12 mouse cellular contexts compared by ENCODE assay signal in genomic region chr14:47515636-47516035, GRCm38 (mm10). TPM values are rescaled to one million over a fixed set of nuclear protein-coding genes. Genes with fewer than 3 reads are reported as not detected.
DNase-seq lines count a peak whose midpoint lies in the region; ATAC-seq lines count a peak whose summit lies in the region.
"Had no signal": no experiment of that assay in that cellular context is flagged by ENCODE, and none has a peak within 500 bp of the region (broad histone marks: within the 10 kb centered on the region; RNA-seq: fewer than 3 reads in every experiment).

No protein-coding gene starts in this region.

- no peak for DNase-seq in heart, adult 8-10 months (ENCODE audit: low spot score)
- peak; percentile 15 for DNase-seq in CD4-positive helper T cell, adult 2 months (ENCODE audit: low read depth, low spot score)
- DNase-seq in c-Kit-positive CD71-negative TER-119-negative erythroid progenitor cells, embryonic 14.5 days (ENCODE audit: low read depth) = peak; percentile 28
- DNase-seq in liver, embryonic 13.5 days = peak; percentile 58
- DNase-seq in urinary bladder, adult 2 months (ENCODE audit: low spot score) = no peak
- no peak for DNase-seq in cerebellum, postnatal 10 days
- DNase-seq in limb, embryonic 10.5 days (ENCODE audit: low spot score) = no peak
- DNase-seq: thymus, postnatal 4 days had no signal

- no peak overlapping the region for H3K9ac ChIP-seq in heart, embryonic 13.5 days
- H3K9ac ChIP-seq in liver, embryonic 13.5 days = peak overlapping the region; percentile 64
- H3K9ac ChIP-seq: embryonic facial prominence, embryonic 13.5 days; hindbrain, embryonic 12.5 days; limb, embryonic 12.5 days had no signal

- H3K27ac ChIP-seq in heart, embryonic 13.5 days (replicated peaks) = peak overlapping the region; percentile 68
- peak overlapping the region; percentile 92 for H3K27ac ChIP-seq in liver, embryonic 13.5 days
- no peak overlapping the region for H3K27ac ChIP-seq in limb, embryonic 10.5 days
- H3K27ac ChIP-seq: embryonic facial prominence, embryonic 13.5 days; limb, embryonic 12.5 days had no signal

- no peaks in the 10 kb centered on the region for H3K9me3 ChIP-seq in heart, embryonic 13.5 days
- no peaks in the 10 kb centered on the region for H3K9me3 ChIP-seq in liver, embryonic 13.5 days (replicated peaks)
- no peaks in the 10 kb centered on the region for H3K9me3 ChIP-seq in limb, embryonic 10.5 days (replicated peaks)
- H3K9me3 ChIP-seq: embryonic facial prominence, embryonic 13.5 days; hindbrain, embryonic 12.5 days; limb, embryonic 12.5 days had no signal

- H3K4me2 ChIP-seq in heart, embryonic 13.5 days = peak overlapping the region; percentile 43
- H3K4me2 ChIP-seq in liver, embryonic 13.5 days = peak overlapping the region; percentile 43
- H3K4me2 ChIP-seq: embryonic facial prominence, embryonic 13.5 days; hindbrain, embryonic 12.5 days; limb, embryonic 12.5 days had no signal

- H3K4me1 ChIP-seq in heart, embryonic 13.5 days = peaks cover 37% of the 10 kb centered on the region
- peaks cover 94% of the 10 kb centered on the region for H3K4me1 ChIP-seq in liver, embryonic 13.5 days (replicated peaks)
- no peaks in the 10 kb centered on the region for H3K4me1 ChIP-seq in limb, embryonic 10.5 days
- H3K4me1 ChIP-seq: embryonic facial prominence, embryonic 13.5 days; hindbrain, embryonic 12.5 days; limb, embryonic 12.5 days had no signal

- WGBS in heart, embryonic 13.5 days = 64% methylated on average over 8 of the region's 8 CpGs
- 27% methylated on average over 8 of the region's 8 CpGs for WGBS in liver, embryonic 13.5 days (ENCODE audit: insufficient replicate concordance)
- WGBS in limb, embryonic 10.5 days = 91% methylated on average over 8 of the region's 8 CpGs

- no peaks in the 10 kb centered on the region for H3K27me3 ChIP-seq in heart, embryonic 13.5 days (replicated peaks)
- no peaks in the 10 kb centered on the region for H3K27me3 ChIP-seq in liver, embryonic 13.5 days
- H3K27me3 ChIP-seq in limb, embryonic 10.5 days (ENCODE audit: low read depth, poor library complexity, severe bottlenecking) = no peaks in the 10 kb centered on the region
- H3K27me3 ChIP-seq: embryonic facial prominence, embryonic 13.5 days; hindbrain, embryonic 12.5 days; limb, embryonic 12.5 days had no signal

- no peak overlapping the region for H3K4me3 ChIP-seq in heart, embryonic 13.5 days
- H3K4me3 ChIP-seq in liver, embryonic 13.5 days (replicated peaks) = no peak overlapping the region; the same call in 1 of the 2 replicates
- no peak overlapping the region for H3K4me3 ChIP-seq in limb, embryonic 10.5 days
- H3K4me3 ChIP-seq: embryonic facial prominence, embryonic 13.5 days; hindbrain, embryonic 12.5 days; limb, embryonic 12.5 days had no signal

- H3K36me3 ChIP-seq in heart, embryonic 13.5 days = no peaks in the 10 kb centered on the region
- H3K36me3 ChIP-seq in liver, embryonic 13.5 days = peaks cover 19% of the 10 kb centered on the region; the same call in 1 of the 2 replicates
- no peaks in the 10 kb centered on the region for H3K36me3 ChIP-seq in limb, embryonic 10.5 days
- H3K36me3 ChIP-seq: embryonic facial prominence, embryonic 13.5 days; hindbrain, embryonic 12.5 days; limb, embryonic 12.5 days had no signal

- no peak; the same call in 1 of the 2 replicates for ATAC-seq in heart, embryonic 13.5 days (ENCODE audit: extremely low read depth, insufficient number of reproducible peaks, low FRiP score, low TSS enrichment)
- ATAC-seq in liver, embryonic 13.5 days (ENCODE audit: low read depth) = peak; percentile 84

RNA-seq across cellular contexts. Expression of gene Atg14, which starts 54.8 kb away (rescaled TPM):
- 9.1 and 11.0 TPM in 2 replicates for polyA plus RNA-seq in heart, embryonic 13.5 days (2015; fragmentation: Nextera tagmentation; extraction: Ambion mirVana)
- 10 to 100 TPM in 2 of 4 experiments, 1 to 10 TPM in 2; 8.0 to 11.3 (median 9.8) TPM for total RNA-seq in heart, adult 8-10 months (2022)
- 5.9 and 6.9 TPM in 2 replicates for polyA plus RNA-seq in liver, embryonic 13.5 days (2015; fragmentation: Nextera tagmentation; extraction: Ambion mirVana)
- 10.9 and 13.1 TPM in 2 replicates for polyA plus RNA-seq in urinary bladder, adult 2 months (2012; rRNA removed)
- 18.0 and 18.9 TPM in 2 replicates for polyA plus RNA-seq in limb, embryonic 10.5 days (2016; fragmentation: Nextera tagmentation; extraction: Ambion mirVana)

Comparison
In these comparisons a context has a peak if more than half of its experiments do, and no peak if none do; other contexts are left out.
1. DNase-seq: peak in CD4-positive helper T cell, adult 2 months (single experiment), c-Kit-positive CD71-negative TER-119-negative erythroid progenitor cells, embryonic 14.5 days (single experiment) and liver, embryonic 13.5 days (single experiment); none in heart, adult 8-10 months (single experiment), urinary bladder, adult 2 months (single experiment), cerebellum, postnatal 10 days (0 of 2) and limb, embryonic 10.5 days (single experiment).